Mouse (Mus musculus) right cerebral cortex, adult 18-20 months (tissue): ENCODE results near the gene Pld1.
A peak's percentile ranks its signal among the peaks of the same experiment; 100 is the strongest.
"Not testable (repeated sequence)": the region's sequence is repeated elsewhere in the genome, so short reads cannot be mapped to it uniquely, and the experiment has no call there.

Experiments used
- DNase-seq: peaks from one replicate; pipeline ENCODE4 v3.0.0; 2022; ENCODE audit warnings: mixed read lengths

The Pld1 gene

DNA sequence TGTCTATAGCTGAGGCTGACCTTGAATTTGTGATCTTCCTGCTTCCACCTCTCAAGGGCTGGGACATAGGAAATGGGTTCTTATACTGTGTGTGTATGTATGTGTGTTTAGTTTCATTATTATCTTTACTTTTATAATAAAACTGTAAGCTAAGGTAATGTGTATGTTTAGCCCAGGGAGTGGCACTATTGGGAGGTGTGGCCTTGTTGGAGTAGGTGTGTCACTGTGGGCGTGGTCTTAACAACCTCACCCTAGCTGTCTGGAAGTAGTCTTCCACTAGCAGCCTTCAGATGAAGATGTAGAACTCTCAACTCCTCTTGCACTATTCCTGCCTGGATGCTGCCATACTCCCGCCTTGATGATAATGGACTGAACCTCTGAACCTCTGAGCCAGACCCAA is 6.9 kb downstream of the Pld1 start:
- not testable (repeated sequence) for DNase-seq

DNA sequence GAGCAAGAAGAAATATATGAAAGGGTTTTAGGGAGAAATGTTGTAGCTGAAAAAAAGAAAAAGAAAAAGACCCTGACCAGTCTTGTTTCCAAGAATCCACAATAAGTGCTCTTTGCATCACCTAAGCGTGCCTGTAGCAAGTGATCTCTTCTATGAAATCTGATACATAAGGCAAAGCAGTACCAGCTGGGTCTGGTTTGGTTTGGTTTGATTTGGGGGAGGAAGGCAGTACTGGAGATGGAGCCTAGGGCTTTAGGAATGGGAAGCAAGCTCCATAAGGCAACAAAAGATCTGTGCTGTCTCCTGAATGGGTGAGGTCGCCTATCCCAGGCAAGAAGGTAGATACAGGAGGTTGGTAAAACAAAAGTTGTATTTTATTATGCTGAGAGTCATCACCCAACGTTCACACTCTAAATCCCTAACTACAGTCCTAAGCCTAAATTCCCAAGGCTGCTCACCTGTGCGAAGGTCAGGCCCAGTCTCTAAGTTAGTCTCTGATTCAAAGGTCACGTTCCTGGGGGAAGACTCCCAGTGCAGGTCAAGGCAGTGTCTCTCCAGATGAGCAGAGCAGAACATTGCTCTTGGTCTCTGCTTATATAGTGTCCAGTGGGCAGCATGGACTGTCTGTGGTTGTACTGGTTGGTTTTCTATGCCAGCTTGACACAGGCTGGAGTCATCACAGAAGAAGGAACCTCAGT is 10.8 kb downstream of the Pld1 start:
- DNase-seq = no peak

DNA sequence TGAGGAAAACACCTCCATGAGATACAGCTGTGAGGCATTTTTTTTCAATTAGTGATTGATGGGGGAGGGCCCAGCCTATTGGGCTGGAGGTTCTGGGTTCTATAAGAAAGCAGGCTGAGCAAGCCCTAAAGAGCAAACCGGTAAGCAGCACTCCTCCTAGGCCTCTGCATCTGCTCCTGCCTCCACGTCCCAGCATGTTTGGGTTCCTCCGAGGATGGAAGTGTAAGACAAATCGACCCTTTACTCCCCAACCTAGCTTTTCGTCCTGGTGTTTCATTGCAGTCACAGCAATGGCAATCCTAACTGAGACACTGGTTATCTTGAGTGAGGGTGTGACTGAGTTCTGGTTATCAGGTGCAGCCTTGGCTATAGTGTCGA is 11.4 kb downstream of the Pld1 start:
- no peak for DNase-seq

DNA sequence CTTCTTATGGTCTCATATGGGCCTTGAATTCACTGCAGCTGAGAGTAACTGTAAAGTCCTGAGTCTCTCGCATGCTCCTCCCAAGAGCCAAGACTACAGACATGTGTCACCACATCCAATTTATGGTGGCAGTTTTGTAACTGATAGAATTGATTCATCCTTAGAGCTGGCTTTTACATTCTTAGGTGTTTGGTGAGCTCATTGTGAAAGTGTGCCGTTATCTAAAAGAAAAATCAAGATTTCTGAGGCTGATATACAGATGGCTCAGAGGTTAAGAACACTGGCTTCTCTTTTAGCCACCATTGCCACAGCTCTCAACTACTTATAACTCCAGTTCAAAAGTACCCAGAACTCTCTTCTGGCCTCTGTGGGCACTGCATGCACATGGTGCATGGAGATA is 12.2 kb downstream of the Pld1 start:
- DNase-seq = no peak

DNA sequence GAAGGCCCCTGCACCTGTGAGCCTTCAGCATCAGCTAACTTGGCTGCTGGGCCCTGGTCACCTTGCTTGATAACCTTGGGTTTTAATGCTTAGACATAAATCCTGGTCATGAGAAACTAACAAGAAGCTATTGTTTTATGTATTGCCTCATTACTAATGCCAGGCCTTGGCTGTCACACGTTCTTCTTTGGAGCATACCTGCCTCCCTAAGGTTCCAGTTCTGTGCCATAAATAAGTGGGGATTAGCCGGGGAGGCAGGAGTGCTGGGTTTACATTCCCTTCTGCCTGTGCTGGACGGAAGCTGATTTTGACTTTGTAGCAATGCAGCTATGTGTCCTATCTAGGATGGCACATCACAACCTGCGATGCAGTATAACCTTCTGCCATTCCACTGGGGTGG is 13.2 kb downstream of the Pld1 start:
- DNase-seq = no peak

DNA sequence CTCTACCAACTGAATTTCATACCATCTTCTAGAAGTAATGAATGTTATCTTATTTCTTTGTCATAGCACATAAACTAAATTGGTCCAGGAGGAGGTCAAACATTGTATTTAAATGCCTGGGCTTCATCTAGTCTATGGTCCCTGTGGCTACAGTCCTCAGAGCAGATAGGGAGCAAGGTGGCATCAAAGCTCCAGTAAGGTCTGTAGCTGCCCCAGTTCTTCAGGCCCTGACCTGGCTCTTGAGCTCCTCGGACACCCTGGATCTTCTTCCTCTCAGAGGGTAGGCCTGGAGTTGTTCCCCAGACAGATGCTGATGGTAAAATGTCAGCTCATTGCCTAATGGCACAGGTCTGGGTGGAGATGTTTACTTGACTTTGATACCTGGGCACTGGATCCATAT is 17.5 kb downstream of the Pld1 start:
- DNase-seq = no peak

DNA sequence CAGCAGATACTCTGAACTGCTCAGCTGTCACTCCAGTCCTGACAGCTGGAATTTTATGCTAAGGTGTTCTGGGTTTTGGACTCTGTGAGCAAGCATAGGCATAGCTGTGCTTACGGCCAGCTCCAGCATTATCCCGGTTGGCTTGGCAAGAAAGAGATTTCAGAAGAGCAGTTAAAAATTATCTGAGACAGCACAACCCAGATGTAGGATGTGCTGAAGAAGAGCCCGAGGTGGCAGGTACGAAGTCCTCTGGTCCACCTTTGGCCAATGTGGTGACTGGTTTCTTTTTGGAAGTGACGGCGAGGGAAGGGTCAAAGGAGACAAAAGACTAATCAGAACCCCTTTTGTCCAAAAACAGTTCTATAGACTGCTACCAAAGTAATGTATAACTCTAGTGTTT is 20.7 kb downstream of the Pld1 start:
- no peak for DNase-seq

DNA sequence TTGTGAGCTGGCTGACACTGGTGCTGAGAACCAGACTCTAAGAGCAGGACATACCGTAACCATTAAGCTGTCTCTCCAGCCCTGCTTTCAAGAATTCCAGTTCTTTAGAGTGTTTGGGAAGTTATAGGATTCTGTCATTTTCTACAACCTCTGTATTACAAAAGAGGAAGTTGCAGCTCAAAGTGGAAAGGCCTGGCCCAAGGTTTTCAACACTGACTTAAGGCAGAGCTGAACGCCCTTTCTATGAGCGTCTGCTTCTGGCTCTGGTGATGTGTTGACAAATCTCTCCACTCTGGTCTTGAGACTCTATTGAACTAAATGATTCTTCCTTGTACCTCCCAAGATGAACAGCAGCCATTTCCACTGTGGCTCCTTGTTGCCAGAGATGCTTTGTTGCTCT is 22.7 kb downstream of the Pld1 start:
- no peak for DNase-seq

DNA sequence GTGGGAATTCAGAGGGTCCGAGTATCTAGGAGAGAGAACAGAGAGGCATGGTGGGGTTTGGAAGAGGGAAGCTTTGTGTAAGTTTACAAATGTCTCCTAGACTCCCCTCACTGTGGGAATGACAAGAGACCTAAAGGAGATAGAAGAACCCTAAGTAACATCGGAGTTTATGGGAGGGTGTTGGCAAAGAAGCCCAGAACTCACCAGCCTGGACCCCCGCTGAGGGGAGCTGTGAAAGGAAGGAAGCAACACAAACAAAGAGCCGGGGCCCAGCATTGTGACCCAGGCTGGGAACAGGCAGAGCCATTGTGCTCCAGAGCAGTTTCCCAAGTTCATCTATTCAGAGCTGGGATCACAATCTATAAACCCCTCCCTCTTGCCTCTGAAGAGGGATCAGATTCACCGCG is 25.3 kb downstream of the Pld1 start:
- no peak for DNase-seq

DNA sequence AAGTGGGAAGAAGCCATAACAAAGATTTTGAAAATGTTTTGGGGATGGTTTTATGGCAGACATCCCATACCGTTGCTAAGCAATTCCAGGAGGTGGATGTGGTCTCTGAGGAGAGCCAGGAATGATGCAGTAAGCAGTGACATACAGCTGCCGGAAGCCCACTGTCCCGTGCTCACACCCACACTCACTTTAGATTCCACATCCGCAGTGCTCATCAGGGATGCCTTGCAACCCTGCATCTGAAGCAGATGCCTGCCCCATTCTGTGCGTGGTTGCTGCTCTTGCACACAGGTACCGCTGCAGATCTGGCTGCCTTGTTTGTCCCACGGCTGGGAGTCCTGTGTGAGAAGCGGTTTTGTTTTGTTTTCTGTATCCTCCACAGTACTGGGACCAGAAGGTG is 30.2 kb downstream of the Pld1 start:
- peak; percentile 49 for DNase-seq

DNA sequence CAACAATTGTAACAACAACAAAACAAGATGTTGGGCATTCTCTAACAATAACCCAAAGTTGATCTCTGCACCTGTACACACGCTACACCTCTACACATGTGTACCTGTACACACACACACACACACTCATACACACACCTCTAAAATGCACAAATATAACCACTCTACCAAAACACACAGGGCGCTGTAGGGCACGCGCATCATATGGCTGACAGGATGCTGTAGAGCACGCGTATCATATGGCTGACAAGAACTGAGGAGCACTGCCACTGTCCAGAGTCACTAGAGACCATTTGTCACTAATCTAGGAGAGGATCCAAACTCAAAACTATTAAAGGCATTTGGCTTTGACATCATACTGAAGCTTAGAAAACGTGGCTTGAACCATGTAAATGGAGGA is 35.4 kb downstream of the Pld1 start:
- DNase-seq = no peak

DNA sequence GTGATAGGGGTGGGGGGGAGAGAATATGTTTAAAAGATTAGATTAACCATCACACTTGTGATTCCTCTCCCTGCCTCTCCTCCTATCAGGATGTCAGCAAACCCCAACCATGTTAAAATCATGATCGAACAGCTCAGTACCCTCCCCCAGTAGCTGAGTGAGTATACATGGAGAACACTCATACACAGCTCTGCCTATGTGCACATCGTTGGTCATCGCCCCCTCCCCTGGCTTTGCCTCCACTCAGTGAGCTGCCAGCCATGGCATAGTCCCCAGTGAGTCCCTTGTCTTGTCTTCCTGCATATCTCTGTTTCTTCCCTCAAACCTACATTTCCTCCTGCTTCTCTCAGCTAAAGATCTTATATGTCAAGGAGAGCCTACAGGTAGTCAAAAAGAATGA is 36.5 kb downstream of the Pld1 start:
- DNase-seq = no peak

DNA sequence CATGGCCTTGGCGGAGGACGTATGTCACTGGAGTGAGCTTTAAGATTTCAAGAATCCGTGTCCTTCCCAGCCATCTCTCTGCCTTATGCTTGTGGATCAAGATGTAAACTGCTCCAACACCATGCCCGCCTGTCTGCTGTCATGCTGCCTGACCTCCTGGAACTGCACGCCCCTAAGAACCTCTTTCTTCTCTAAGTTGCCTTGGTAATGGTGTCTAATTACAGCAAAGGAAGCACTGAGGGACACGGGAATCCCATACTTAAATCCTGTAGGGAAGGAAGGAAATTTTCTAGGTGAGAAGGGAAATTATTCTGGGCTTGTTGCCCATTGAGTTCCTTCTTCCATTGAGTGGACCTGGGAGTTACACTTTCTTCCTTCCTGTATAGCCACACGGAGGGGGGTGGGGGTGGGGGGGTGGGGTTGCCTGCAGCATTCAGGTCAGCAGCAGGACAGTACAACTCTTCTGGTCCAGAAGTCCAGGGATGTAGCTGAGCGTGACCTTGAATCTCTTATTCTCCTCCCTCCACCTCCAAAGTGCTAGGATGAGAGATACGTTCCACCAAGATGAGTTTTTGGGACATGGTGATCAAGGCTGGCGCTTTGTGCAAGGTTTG is 38.5 kb downstream of the Pld1 start:
- no peak for DNase-seq

DNA sequence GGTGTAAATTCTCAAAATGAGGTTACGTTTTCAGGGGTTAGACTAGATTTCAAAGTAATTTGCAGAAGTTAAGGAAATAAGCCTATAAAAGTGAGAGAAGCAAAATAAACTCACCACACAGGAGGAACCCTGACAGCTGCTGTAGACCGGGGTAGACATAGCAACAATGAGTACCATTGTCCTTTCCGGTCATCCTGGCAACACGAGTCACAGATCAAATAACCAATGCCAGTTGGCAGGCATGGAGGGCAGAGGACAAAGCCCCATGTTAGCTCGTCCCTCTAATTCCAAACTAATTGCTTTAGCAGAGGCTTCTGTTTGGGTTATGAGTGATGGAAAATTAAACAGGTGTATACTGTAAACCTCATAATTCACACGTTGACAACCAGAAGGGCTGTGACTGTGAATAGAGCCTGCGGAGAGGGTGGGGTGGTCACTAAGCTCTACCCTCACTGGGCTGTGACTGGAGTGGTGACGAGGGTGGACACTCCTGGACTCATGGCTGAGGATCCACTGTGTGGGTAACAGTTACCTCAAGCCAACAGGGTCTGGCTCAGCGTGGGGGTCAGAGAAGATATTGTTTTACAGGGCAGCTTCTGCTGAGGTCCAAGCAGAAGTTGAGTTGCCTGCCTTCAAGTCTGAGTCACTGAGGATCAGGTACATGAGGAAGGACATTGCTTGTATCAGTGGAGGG is 39.7 kb downstream of the Pld1 start:
- peak; percentile 15 for DNase-seq

DNA sequence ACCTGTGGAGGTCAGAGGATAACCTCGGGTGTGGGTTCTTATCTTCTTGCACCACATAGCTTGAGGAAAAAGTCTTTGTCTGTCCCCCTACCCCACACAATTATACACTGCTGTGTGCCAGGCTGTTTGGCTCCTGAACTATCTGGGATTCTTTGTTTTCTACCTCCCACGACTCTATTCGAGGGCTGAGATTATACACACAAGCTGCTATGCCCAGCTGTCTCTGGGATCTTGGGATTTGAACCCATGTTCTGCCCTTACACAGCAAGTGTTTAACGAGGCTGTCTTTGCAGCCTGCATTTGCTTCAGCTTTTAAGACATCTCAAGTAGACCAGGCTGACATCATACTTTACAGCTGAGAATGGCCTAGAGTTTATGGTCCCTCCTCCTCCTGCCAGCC is 43.1 kb downstream of the Pld1 start:
- no peak for DNase-seq

DNA sequence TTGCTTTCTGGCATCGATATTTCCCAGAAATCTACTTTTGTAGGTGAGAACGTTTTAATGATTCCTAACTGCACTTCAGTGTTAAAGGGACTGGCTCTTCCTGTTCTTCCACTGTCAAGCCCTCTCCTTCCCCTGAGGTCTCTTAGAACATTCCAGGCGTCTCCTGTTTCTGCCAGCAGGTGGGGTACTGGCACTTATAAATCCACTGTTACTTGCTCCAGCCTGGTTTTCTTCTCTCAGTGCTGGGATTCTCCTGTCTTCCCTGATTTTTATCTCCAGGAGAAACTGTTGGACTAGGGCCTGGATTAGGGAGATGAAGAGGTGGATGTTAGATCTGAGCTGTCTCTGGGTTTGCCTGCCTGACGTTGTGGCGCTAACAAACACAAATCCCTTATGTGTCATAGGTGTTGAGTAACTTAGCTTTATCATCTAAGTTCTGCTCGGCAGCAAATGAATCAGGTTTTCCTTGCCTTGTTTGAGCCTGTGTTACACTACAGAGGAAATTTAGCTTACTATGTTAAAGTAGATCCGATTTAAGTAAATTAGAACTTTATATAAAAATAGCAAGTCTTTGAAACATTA is 44.0 kb downstream of the Pld1 start:
- DNase-seq = peak; percentile 79

DNA sequence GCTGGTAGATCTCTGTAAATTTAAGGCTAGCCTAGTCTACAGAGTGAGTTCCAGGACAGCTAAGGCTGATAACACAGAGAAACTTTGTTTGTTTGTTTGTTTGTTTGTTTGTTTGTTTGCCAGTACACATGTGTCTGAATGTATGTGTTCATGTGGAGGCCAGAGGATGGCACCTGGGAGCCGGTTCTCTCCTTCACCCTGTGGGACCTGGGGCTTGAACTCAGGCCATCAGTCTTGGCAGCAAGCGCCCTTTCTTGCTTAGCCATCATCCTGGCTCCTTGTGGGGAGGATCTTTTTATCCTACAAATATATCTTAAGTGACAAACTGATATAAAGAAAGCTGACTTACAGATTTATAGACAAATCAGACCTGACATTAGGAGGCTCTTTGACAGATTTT is 44.8 kb downstream of the Pld1 start:
- no peak for DNase-seq

DNA sequence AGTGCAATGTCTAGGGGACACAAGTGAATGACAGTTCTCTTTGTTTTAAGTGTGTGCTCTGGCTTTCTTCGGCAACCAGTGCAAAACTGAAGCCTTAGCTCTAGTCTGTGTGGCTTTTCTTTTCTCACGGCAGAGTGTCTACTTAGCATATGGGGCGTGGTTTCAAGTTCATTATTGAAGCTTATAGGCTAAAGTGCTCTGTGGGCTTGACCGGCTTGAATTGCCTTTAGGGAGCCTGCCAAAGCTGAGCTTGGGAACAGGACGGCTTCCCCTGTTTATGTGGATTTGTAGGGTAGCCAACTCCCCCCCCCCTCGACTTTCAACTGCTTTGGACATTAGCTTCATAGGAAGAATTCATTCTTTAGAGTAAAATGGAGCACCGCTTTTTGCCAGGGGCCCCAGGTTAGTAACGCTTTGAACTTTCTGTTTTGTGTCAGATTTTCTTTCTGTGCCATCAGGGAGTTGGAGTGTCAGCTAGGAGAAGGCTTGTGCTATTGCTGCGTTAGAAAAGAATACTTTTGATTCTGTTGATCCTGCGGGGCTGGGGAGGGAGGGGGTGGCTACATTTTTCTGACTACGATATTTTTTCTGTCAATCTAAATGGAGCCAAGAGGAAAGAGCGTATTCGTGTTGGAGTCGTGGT is 45.6 kb downstream of the Pld1 start:
- peak; percentile 48 for DNase-seq

DNA sequence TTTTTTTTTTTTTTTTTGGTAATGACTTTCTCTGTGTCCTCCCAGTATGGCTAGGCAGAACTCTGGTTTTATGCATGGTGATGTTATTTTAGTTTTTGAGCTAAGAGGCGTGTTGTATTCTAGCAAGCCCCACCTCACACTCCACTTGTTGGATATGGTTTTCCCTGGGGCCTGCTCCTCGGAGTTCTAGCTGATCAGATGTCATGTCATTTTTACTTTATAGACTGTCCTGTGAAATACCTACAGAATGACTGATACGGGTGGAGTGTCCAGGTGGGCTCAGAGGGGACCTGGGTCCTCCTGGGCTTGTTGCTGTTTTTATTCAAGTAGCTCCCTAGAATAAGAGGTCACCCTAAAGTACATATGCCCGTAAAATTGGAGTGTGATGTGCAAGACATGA is 46.1 kb downstream of the Pld1 start:
- DNase-seq = no peak

DNA sequence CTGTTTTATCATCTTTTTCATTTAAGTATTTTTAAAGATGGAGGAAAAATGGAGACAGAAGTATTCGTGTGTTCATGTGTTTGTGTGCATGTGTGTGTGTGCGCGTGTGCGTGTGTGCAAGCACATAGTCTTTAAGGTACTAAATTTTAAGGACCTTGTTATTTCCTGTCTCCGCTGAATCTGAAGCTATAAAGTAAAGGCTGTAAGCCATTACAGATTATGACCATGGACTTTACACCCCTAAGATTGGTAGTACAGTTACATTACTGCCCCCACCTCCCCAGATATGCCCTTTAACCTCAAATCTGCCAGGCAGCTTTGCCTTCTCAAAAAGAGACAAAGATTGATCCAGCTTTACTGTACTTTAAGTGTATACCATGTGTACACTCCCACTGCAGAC is 46.8 kb downstream of the Pld1 start:
- DNase-seq = no peak

DNA sequence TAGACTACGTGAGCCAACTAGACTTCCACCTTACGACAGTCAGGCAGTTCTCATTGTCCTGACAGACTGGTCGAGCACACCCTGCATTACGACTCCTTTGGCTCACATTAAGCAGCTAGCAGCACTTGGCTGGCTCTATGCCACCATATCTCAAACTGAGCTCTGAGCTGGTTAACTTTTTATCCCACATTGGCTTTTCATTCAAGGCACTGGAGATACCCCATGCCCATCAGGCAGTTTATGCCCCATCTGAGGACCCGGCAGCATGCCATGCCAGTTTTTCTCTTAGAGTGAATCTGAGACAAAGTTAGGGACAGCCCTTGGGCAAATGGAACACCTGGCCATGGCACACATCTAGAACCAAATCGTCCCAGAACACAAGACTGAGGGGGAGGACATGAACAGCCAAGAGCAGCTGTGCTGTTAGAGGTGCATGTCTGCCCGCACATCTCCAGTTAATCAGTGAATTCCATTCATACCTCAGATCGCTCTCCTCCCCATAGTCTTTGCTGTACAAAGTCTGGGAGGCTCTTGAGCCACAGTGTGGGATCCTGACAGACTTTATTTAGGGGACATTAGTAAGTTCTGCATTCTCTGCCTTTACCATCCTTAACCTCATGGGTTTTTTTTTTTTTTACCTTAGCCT is 49.5 kb downstream of the Pld1 start:
- no peak for DNase-seq

DNA sequence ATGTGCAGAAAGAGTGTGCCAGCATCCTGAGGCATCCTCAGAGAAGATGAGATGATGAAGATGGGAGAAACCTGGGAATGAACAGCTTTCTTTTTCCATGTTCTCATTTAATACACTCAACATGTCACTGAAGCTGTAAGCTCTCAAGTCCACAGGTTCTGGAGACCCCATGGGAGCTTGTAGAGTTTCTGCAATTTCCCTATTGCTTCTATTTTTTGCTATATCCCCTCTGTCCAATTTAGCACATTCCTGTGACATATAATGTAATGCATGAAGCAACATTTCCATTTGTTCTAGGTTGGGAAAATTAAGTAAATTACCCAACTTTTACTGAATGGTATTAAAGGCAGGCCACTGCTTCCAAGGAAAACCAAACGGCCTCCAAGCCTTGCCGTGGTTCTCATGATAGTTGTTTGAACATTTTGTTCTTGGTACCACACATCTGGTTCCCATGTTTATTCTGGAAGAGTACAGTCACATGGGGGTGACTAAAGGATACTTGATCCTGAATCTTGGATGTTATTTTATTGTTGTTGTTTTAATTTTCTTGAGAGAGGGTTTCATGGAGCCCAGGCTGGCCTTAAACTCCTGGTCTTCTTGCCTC is 52.7 kb downstream of the Pld1 start:
- no peak for DNase-seq
